Mouse (Mus musculus): ENCODE results near the gene Lrrc1.

DNA sequence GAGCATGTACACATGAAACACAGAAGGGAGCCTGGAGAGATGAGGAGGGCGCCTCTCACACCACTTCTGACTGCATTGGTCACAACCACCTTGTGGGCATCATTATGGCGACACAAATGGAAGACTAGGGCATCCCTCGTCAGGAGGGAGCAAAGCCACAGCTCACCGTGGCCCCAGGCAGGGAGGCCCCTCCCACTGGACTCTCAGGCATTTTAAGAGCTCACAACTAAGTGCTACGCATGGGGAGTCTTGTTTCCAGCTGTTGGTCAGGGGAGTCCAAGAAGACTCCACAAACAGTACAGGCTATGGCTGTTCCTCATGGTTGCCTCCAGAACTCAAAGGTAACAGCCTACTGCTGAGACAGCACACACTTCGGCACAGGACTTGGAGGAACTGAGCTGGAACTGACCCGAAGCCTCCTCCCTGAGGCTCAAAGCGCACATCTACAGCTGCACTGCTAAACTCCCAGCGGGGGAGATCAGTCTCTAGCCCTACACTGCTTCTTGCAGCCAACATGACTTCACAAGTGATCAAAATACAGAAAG lies 83.2 kb downstream of the Lrrc1 start:
- TF ChIP-seq CTCF (IDR thresholded peaks at IDR 0.05; ENCODE audit: control insufficient read depth, insufficient read depth, insufficient read length) (no peak), MYOG (IDR thresholded peaks at IDR 0.05; ENCODE audit: control insufficient read depth, extremely low read depth, insufficient read length) (no peak)
